Mouse (Mus musculus) c-Kit-positive CD71-negative TER-119-negative erythroid progenitor cells, embryonic 14.5 days (primary cell): ENCODE measurements at regions not wholly inside any gene's neighbourhood (a gene's known extent, or its start where the extent isn't known, plus 50 kb on each side); places are given as distances from the start of the nearest gene placed in this dataset.

Experiments used
- DNase-seq: peaks from one replicate; pipeline ENCODE4 v3.0.0-alpha.2; 2013; ENCODE audit warnings: low read depth

DNA sequence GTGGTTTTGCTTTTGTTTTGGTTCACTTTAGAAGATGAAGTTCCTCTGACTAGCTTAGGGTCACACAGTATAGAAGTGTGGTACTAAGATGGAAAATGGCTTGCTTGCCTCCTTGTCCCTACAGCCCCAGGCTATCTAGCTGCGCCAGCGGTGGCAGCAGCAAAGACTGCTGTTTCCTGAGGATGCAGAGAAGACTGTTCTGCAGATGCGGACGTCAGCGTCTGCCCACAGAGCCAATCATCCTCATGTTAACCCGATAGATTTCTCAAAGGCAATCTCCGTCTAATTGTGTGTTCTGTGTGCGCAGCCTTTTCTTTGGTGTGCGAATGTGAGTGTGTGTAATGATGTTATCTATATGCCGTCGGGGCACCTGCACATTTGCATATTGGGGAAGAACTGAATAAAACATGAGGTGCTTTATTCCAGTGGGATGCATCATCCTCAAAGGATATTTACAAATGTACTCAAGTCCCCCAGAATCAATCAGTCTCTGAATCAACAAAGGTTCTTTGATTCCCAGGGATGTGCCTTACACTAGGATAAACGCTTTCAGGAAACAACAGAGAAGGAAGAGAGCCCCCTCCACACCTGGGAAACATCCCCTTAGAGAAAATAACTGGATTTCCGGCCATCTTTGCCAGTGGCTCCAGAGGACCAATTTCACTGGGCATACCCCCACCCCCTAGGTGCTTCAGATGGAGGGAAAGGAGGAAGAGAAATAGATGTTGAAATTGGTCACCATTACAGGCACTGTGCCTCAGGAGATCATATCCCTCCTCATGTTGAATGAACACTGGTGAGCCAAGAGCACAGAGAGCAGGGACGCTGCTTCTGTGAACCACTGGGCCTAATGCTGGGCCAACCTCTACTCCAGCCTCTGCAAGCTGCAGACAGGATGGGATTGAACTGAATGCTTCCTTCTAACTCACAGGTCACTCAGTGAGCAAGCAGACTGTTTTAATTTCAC lies 409.7 kb upstream of the Plxna2 start:
- no peak for DNase-seq

DNA sequence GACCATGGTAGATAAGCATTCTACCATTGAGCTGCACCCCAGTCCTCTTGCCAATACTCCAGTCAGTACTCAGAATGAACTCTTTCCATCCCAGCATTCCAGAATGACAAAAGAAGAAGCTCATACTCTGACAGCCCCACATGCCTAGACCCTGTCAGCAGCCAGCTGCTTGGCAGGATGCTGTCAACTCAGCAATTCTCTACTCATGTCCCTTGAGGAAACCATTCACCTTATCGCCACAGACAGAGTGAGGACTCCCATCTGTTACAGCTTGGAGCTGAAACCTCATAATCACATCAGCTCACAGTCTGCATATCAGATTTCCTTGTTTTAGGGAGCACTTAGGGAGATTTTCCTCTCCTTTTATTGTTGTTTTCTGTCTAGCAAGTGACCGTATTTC lies 420.5 kb upstream of the Plxna2 start:
- no peak for DNase-seq

DNA sequence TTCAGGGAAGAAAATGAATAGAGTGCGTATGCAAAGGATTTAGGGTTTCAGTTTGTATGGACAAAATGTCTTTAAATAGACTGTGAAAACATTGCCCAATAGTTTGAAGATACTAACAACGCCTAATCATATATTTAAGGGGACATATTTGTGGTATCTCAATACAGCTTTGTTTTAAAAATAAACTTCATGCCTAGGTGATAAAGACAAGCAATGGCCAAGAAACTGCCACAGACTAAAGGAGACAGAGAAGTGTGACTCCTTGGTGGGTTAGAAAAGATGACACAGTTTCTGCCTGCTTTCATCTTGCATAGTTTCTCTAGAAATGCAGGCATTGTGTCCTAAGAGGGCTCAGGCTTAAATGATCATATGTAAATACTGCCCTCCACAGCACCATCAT lies 435.7 kb upstream of the Plxna2 start:
- no peak for DNase-seq

DNA sequence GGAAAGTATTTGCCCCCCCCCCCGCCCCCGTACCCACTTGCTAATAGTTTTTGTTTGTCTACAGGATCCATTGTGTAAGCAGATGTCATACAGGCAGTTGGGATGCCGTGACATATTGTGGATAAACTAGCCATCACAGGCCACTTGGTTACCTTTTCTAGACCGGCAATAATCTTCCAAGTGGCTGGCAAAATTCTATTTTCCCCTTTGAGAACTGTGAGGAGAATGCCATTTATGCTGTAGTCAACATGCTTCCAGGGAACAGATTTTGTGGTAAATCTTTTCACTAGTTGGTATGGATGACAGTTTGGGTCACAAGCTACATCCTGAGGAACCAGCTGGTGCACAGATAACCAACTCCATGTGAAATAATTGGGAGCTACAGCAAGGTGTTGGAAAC lies 456.5 kb upstream of the Plxna2 start:
- no peak for DNase-seq

DNA sequence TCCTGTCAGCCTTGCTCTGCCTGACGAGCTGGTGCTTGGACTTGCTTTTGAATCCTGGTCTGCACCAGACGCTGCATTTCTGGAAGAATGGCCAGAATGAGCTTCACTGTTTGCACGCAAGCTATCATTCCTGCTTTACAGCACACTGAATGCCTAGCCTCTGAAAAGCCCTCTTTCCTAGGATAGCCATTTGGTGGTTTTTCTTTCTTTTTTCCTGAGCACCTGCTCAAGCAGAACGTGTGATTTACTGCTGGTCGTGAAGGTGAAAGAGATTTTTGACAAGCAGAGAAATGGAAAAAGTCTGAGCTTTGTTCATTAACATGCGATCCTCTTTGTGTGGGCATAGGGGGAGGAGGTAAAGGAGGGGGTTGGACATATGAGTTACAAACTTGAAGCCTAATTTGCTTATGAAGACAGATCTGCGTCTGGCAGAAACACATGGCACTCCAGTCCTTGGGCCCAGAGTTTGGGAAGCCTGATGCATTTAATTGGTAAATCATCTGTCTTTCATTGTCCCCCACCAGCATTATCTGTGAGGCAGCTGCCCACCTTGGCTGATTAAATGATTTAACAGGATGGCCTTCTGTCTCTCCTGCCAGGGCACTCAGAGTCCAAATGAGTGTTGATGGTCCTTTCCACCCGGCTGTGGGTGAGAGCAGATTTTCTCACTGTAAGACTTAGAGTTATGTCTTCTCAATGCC lies 457.1 kb upstream of the Plxna2 start:
- no peak for DNase-seq

DNA sequence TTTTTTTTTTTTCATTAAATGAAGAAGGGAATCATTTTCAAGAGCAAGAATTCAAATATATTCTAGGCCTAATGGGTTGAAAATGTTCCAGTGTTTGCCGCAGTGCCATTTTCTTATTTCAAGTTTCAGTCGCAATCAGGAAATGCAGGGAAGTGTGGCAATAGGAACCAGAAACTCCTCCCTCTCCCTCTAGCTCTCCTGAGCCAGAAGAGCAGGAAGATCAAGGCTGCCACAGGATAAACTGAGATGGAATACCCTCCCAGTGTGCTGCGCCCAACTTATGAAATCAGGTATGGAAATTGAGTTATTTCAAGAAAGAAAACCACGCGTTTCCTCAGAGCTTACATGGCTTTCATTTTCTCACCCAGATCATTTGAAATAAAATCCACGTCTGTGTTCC lies 460.8 kb upstream of the Plxna2 start:
- DNase-seq, result no peak

DNA sequence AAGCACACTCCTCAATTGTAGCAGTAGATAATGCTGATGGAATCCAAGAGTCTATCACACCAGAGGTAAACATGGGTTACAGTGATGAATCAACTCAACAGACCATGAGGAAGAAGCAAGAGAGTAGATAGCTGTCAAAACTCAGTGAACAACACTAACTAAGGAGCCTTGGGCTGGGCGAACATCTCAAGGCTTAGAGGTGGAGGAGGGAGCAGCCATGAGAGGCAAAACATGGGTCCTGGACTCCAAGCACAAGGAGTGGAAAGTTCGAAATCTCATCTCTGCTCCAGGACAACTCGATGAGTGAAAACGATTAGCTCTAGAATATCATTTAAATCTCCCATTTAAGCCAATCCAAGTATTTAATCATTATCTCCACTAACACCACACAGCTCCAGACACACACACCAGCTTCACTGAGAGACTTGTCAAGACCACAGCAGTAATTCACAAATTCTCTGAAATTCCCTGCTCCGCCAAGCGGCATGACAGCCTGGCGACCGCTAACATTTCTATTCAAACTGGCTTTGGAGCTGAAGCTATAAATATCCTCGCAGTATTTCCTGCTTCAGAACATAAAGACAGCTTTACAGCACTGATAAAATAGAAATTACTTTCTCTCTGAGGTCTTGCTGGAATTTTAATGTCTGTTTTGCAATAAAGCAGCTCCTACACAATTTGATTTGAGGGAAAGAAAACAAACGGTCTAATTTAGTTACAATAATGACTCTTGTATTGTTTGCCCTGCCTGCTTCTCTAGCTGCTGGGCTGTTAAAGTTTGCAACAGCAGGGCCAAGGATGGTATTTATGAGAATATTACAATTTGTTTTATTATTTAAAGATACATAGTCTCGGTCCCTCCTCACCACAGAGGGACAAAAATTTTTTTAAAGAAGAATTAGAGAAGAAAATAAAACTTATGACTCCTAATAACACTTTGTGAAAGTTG lies 469.3 kb upstream of the Plxna2 start:
- DNase-seq, result no peak

DNA sequence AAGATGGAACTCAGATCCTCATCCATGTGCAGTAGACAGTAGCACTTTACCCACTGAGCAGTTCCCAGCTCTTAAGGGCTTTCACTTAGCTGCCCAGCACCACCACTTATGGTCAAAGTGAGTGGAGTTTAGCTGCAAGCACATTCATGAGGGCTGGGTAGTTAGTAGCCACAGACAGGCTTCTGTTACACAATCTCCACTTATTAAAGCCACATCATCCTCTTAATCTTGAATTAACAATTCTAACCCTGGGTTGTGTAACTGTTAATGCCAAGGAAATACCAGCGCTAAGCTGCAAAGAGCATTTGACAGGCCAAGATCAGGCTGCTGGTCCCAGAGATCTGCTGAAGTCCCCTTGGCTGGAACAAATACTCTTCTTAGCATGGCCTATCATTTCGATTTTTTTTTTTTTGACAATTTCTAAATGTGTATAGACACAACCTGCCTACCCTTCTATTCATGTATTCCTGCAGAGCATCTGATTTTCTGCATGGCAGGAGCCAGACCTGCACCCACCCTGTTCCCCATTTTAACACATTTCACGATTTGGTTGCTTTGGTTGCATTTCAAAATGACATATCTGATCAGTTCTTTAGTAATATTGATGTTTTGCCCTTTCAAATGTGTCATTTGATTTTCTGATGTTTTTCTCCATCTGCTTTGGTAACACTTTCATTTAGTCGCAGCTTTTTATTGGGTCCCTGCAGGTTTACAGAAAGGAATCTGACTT lies 500.2 kb upstream of the Plxna2 start:
- no peak for DNase-seq

DNA sequence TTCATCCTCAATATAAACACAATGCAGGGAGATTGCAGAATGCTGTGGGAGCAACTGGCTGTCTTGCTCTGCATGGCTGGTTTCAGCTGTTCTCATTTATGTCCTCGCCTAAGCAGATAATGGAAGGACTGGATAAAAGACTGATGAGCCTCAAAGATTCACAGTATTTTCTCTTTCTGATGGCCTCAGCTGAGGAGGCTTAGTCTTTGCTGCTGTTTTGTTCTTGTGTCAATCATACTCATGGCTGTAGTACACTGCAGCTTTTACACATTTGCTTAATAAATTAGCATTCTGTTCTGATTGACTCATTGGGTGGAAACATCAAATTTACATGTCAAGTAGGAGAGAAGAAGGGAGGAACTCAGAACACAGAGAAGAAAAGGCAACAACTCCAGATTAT lies 503.6 kb upstream of the Plxna2 start:
- DNase-seq, result no peak

DNA sequence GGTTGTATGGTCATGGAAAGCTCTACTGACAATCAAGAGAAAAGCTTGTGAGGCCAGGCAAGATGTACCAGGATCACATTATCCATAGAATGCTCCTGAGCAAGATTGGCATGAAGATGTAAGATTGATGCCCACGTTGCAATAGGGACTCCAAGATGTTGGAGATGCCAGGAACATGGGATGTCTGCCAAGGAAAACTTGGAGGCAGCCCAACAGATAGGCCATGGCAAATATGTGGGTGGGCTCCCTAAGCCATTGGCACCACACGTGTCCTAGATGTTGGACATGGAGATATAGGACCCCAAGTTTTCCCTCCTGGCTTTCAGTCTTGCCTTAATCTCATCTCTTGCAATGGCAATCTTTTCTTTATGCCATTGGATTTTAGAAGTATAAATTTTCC lies 506.1 kb upstream of the Plxna2 start:
- no peak for DNase-seq

DNA sequence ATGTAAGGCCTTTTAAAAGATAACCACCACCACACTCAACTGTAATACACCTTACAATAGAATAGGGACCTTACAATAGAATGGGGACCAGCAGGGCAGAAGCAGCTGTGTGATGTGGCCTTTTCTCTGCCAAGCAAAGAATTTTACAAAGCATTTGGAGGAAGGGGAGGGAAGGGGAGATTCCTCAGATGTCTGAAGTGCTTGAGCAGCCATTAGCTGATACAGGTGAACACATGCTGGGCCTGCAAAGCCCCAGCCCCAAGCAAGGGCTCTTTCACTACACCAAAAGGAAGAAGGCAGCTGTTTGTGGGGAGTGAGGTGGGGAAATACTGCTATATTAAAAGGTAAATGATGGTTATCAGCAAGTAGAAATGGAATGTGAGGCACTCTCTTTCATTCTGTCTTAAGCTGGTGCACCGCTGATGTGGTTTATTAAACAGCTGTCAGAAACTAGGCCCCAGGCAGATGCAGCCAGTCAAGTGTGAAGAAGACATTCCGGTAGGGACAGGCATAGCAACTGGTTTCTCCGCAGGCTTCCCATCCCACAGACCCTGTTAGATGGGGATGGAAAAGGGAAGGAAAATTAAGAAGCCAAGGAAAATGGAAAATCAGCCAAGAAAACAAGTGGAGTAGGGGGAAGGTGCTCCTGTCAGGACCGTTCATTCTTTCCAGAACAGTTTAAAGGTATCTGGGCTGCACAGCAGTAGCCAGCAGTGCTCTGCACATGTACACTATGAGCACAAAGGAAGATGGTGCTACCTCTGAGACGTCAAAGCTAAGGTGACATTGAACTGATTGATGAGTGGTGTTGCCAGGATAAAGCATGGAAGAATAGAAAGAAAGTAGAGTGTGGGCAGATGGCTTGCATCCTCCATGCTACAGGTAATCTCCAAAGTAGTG lies 508.6 kb upstream of the Plxna2 start:
- no peak for DNase-seq

DNA sequence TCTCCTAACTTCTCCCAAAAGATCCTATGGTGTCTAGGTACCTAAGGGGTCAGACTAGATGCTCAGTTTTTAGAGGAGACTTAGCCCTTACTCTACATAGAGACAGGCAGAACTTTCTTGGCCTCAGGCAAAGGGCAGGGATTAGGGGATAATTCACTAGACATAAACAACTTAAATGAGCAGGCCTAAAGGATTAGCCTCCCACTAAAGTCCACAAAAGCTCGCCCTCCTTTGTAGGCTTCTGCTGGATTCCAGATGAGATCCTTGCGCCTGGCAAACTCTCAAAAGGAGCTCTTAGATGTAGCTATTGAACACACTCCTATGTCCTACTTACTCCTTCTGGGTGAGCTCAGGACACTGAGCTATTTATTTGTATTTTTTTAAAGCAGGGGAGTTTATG lies 509.9 kb upstream of the Plxna2 start:
- DNase-seq, result no peak

DNA sequence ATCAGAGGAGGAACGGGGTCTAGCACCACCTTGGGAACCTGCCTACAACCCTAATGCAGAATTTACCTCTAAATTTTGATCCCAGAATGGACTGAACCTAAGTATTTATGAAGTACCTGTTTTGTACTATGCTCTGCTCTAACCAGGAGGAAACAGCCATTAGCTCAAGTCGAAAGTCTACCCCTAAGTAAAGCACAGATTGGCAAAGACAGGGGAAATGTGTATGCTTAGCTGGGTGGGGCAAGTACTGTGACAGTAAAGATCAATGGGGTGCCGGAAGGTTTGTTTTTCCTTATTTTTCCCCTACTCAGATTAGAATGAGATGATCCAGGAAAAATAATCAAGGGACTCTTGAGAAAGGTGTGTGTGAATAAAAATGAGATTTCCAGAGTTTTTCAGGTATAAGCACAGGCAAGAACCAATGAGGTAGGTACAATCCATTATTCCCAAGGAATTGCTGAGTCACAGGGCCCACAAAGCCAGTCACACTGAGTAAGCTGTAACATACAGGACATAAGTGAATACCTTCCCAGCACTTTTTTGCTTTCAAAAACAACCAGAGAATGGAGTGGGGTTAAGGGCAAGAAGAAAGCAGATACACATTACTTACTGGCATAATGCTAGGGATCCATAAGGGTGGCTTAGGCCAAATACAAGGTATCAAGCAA lies 510.6 kb upstream of the Plxna2 start:
- DNase-seq, result no peak

DNA sequence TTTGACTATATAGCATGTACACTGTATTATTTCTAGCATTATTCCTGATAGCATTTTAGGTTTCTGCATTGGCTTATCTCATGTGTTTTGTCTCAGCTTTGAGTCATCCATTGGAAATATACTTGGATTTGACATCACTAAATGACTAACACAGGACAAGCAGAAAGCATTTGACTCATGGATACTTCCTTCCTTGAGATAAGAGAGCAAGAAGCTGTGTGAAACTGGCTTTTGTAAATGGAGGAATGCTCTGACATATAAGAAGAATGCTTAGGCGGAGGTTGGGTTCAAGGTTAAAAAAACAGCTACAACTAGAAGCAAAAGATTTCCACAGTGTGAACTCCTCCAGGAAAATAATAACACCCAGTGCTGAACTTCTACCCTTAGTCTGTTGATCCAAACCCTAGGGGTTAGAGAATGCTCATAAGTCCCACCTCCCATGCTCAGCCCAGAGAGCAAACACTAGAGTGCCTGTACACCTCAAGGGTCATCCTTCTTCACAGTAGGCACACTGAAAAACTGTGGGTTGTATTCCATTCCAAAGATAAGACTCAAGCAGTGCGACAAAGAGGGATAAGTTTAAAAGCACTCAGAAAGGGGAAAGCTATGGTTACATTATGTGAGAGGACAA lies 528.0 kb upstream of the Plxna2 start:
- no peak for DNase-seq

DNA sequence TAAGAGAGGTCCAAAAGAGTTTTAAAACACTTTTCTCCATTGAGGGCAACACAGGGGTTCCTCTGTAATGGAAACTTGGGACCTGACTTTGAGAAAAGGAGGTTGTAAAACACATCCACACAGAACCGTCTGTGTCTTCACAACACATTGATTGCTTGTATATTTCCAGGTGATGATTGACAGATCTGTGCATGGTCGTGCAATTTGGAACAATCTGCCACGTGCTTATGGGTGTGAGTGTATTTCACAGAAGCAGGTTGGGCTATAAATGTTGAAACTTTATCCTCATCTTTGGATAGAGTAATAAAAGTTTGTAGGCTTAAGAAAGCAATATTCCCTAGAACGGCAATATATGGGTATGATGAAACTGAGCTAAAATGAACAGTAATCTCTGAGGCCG lies 559.5 kb upstream of the Plxna2 start:
- no peak for DNase-seq

DNA sequence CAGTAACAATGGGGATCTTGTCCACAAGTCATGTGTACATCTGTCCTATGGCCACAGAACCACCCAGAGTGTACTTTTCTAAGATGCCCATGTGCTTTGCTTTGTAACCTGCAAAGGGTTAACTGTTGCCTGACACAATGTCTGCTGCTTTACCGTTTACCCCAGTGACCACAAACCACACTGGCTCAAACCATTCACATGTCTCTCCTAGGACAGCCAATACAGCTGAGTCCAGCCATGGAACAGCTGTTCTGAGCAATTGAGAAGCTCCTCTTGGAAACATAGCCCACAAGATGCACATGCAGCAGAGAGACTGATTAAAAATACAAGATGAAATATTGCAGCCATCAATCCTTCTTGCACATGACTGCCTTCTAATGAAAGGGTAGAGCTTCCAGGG lies 561.5 kb upstream of the Plxna2 start:
- DNase-seq, result peak; percentile 6

DNA sequence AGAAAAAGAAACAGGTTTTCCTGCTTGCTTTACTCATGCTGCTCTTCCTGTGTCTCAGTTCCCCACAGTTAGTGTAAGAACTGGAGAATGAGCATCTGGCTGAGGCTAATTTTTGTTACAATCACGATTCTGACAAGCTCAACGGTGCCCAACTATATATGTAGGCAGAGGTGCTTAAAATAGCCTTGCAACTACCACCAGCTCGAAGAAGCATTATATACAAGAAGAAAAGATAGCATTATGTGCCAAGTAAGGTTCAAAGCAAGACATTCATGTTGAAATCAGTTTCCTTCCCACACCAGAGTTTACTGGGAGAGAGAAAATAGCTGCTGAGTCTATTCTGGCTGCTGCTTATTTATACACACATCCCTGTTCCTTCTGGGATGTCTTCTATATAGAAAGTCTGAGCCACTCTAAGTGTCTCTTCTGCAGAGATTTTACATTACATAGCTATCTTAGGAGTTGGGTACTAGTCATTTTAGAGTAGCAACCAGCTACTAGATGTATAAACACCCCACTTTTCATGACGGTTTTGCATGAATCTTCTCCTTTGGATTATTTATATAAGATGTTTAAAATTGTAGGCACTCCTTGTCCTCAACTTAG lies 568.2 kb upstream of the Plxna2 start:
- no peak for DNase-seq

DNA sequence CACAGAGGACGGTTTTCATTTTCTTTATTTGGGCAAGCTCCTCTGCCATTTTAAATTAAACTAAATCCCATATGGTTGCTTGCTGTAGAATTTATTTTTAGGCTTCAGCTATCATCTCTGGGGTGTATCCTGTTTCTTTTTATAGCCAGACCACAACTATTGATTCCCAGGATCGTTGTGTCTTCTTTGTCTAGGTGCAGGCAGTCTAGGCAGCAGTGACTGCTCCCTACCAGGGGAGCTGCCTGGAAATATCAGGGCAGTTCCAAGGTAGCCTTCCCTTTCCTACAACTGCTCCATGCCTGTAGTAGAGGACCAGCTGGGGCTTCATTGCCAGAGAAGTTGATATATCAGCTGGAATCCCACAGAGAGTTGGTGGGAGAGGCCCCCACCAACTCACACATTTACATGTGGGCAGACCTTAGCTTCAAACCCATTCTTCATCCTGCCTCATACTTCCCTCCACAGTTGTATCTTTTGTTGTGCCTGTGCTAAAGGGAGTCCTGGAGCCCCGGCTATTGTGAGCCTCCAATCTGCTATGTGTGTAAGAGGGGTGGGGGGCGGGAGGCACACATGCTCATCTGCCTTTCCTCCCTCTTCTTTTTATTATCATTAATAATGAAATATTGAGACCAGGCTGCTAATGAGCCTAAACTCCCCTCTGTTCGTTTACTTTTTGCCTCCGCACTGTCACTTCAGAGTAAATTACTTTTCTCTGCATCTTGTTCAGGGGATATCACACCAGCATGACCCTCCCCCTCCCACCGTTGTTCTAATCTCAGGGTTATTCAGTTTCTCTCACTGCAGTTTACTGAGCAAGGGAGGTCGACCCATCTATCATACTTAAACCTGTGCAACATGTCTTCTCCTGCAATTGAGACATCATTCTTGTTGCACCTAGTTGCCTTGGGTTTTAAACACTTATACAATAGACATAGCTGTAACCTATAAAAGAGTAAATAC lies 576.3 kb upstream of the Plxna2 start:
- no peak for DNase-seq
